Mouse (Mus musculus): ENCODE measurements at regions not wholly inside any gene's neighbourhood (a gene's known extent, or its start where the extent isn't known, plus 50 kb on each side); places are given as distances from the start of the nearest gene placed in this dataset.

- no peak for ATAC-seq (ENCODE audit: extremely low read depth, insufficient number of reproducible peaks, low FRiP score, poor library complexity, severe bottlenecking)
These were observed 504.4 kb upstream of the Smim15 start for GRCm38 (mm10) chr13:107539867-107540266.

- ATAC-seq (ENCODE audit: extremely low read depth, insufficient number of reproducible peaks, low FRiP score, poor library complexity, severe bottlenecking), result no peak
These were observed 504.9 kb upstream of the Smim15 start for GRCm38 (mm10) chr13:107539326-107539725.

- ATAC-seq (ENCODE audit: extremely low read depth, insufficient number of reproducible peaks, low FRiP score, poor library complexity, severe bottlenecking), result no peak
These were observed 509.0 kb upstream of the Smim15 start for GRCm38 (mm10) chr13:107535213-107535612.

- ATAC-seq (ENCODE audit: extremely low read depth, insufficient number of reproducible peaks, low FRiP score, poor library complexity, severe bottlenecking), result no peak
These were observed 510.9 kb upstream of the Smim15 start for GRCm38 (mm10) chr13:107533323-107533722.

- no peak for ATAC-seq (ENCODE audit: extremely low read depth, insufficient number of reproducible peaks, low FRiP score, poor library complexity, severe bottlenecking)
These were observed 509.6 kb upstream of the Kif2a start for GRCm38 (mm10) chr13:107531528-107531927.

- no peak for ATAC-seq (ENCODE audit: extremely low read depth, insufficient number of reproducible peaks, low FRiP score, poor library complexity, severe bottlenecking)
These were observed 509.1 kb upstream of the Kif2a start for GRCm38 (mm10) chr13:107531026-107531425.

- ATAC-seq (ENCODE audit: extremely low read depth, insufficient number of reproducible peaks, low FRiP score, poor library complexity, severe bottlenecking), result no peak
These were observed 508.5 kb upstream of the Kif2a start for GRCm38 (mm10) chr13:107530392-107530791.

GRCm38 (mm10) chr13:107528724-107529456, 507.0 kb upstream of the Kif2a start:
- ATAC-seq (ENCODE audit: extremely low read depth, insufficient number of reproducible peaks, low FRiP score, poor library complexity, severe bottlenecking), result no peak

GRCm38 (mm10) chr13:107522942-107523341, 501.0 kb upstream of the Kif2a start:
- no peak for ATAC-seq (ENCODE audit: extremely low read depth, insufficient number of reproducible peaks, low FRiP score, poor library complexity, severe bottlenecking)

GRCm38 (mm10) chr13:107514236-107514635, 492.3 kb upstream of the Kif2a start:
- no peak for ATAC-seq (ENCODE audit: extremely low read depth, insufficient number of reproducible peaks, low FRiP score, poor library complexity, severe bottlenecking)

- no peak for ATAC-seq (ENCODE audit: extremely low read depth, insufficient number of reproducible peaks, low FRiP score, poor library complexity, severe bottlenecking)
These were observed 491.6 kb upstream of the Kif2a start for GRCm38 (mm10) chr13:107513274-107514146.

- no peak for ATAC-seq (ENCODE audit: extremely low read depth, insufficient number of reproducible peaks, low FRiP score, poor library complexity, severe bottlenecking)
These were observed 485.4 kb upstream of the Kif2a start for GRCm38 (mm10) chr13:107507336-107507735.

- ATAC-seq (ENCODE audit: extremely low read depth, insufficient number of reproducible peaks, low FRiP score, poor library complexity, severe bottlenecking), result no peak
These were observed 484.9 kb upstream of the Kif2a start for GRCm38 (mm10) chr13:107506832-107507231.

GRCm38 (mm10) chr13:107505318-107505717, 483.4 kb upstream of the Kif2a start:
- ATAC-seq (ENCODE audit: extremely low read depth, insufficient number of reproducible peaks, low FRiP score, poor library complexity, severe bottlenecking), result no peak

GRCm38 (mm10) chr13:107502261-107502660, 480.3 kb upstream of the Kif2a start:
- no peak for ATAC-seq (ENCODE audit: extremely low read depth, insufficient number of reproducible peaks, low FRiP score, poor library complexity, severe bottlenecking)

GRCm38 (mm10) chr13:107500776-107501489, 479.0 kb upstream of the Kif2a start:
- no peak for ATAC-seq (ENCODE audit: extremely low read depth, insufficient number of reproducible peaks, low FRiP score, poor library complexity, severe bottlenecking)

- ATAC-seq (ENCODE audit: extremely low read depth, insufficient number of reproducible peaks, low FRiP score, poor library complexity, severe bottlenecking), result no peak
These were observed 477.4 kb upstream of the Kif2a start for GRCm38 (mm10) chr13:107499296-107499695.

- ATAC-seq (ENCODE audit: extremely low read depth, insufficient number of reproducible peaks, low FRiP score, poor library complexity, severe bottlenecking), result no peak
These were observed 473.3 kb upstream of the Kif2a start for GRCm38 (mm10) chr13:107495161-107495732.

- ATAC-seq (ENCODE audit: extremely low read depth, insufficient number of reproducible peaks, low FRiP score, poor library complexity, severe bottlenecking), result no peak
These were observed 471.8 kb upstream of the Kif2a start for GRCm38 (mm10) chr13:107493765-107494164.

All from neutrophil, adult 5-6 weeks (primary cell).